Mouse (Mus musculus): ENCODE measurements around the gene Aco1.
A peak's percentile ranks its signal among the peaks of the same experiment; 100 is the strongest.

Gene Aco1

GRCm38 (mm10) chr4:40157500-40158223 is 14.8 kb downstream of the Aco1 start:
- peak; percentile 35 for DNase-seq (ENCODE audit: low read depth)

DNA sequence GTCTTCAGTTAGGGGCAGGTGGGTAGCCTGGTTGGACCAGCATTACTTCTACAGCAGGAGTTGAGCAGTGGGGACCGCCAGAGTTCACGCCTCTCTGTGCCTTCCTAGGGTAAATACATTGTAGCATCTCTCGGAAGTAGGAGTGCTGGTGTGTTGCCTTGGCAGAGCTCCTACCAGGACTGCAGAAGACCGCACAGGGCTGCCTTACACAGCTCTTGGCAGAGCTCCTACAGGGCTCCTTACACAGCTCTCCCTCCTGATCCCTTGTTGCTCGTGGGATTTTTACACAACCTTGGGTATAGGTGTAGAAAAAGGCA is 15.3 kb downstream of the Aco1 start:
- DNase-seq (ENCODE audit: low read depth) = no peak

GRCm38 (mm10) chr4:40160591-40161434 is 17.9 kb downstream of the Aco1 start:
- DNase-seq (ENCODE audit: low read depth) = no peak

- no peak for DNase-seq (ENCODE audit: low read depth)
Measured at GRCm38 (mm10) chr4:40163646-40164045, 20.8 kb downstream of the Aco1 start.

- DNase-seq (ENCODE audit: low read depth) = no peak
Measured at GRCm38 (mm10) chr4:40171477-40171876, 28.6 kb downstream of the Aco1 start.

DNA sequence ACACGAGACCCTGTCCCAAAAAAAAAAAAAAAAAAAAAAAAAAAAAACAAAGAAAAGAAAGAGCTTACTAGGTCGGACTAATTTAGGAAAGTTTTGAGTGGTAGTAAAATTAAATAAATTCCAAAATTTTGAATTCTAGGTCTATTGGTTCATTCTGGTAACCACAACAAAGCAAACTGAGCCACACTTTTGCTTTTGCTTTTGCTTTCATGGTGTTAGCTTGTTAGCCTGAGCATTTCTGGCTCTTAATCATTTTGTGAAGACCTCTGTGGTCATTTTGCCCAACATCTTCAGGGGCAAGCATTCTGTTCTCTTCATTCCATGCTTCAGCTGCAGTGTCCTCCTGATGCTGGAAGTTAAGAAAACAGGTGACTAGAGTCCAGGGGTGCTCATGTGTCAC is 29.5 kb downstream of the Aco1 start:
- DNase-seq (ENCODE audit: low read depth) = no peak

DNA sequence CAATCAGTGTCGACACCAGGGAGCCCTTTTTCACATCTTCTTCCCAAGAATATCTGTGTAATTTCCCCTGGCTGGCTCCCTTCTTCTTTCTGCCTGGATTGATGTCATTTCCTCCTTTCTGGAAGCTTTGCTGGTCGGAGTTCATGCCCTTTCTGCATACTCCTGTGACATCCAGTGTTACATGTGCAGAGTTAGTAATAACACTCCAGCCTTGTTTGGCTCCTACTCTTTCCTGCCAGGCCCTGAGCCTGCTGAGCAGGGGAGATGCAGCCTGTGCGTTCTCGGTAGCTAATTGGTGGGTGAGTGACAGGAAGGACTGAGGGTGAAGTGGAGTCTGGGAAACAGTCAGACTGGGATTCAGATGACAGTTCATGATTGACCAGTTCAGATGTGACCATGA is 31.4 kb downstream of the Aco1 start:
- no peak for DNase-seq (ENCODE audit: low read depth)

DNA sequence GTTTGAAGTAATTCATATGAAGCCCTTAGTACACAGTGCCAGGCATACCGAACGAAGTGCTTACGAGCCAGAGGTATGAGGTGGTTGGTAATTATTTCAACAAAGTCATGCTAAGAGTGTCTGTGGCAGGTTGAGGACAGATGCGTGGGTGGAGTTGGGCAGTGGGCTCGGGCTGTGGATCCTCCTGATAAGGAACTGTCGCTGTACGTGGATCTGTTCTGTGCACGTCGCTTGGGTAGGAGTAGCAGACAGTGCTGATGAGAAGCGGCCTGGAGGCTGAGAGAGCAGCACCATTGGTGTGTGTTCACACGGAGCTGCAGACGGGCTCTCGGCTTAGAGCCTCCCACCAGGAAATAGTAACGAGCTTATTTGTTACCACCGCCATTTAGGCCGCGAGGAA is 35.7 kb downstream of the Aco1 start:
- no peak for DNase-seq (ENCODE audit: low read depth)

DNA sequence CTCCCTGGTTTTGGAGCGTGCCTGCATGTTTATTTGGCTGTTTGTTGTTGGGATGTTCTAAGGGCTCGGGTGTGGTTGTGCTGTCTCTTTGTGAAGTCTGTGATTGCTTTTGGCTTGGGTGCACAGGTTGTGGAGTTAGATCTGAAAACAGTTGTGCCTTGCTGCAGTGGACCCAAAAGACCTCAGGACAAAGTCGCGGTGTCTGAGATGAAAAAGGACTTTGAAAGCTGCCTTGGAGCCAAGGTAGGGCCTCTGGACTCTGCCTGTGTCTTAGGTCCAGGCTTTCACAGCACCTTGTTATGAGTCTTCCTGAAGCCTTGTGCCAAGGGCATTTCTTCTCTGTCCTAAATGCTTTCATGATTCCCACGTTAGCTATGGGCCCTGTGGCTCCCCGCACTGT is 37.2 kb downstream of the Aco1 start:
- DNase-seq (ENCODE audit: low read depth) = no peak

DNA sequence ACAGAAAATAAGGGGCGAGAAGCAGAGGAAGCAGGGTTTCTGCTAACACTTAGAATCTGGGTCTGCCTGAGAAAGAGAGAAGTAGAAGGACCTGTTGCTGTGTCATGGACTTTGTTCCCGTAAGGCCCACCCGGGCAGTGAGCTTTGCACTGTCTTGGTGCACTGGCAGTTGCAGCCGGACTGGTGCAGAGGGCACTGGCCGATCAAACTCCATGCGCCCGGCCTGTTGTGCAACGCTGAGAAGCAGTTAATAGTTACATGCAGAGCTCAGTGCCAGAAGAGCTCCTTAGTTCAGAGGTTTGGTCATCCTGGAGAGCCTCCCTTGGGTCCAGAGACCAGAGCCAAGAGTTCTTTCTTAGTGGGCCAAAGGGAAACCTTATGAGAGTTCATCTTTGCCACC is 38.8 kb downstream of the Aco1 start:
- no peak for DNase-seq (ENCODE audit: low read depth)

GRCm38 (mm10) chr4:40182651-40183320 is 39.9 kb downstream of the Aco1 start:
- DNase-seq (ENCODE audit: low read depth) = peak; percentile 15

GRCm38 (mm10) chr4:40183781-40184180 is 40.9 kb downstream of the Aco1 start:
- DNase-seq (ENCODE audit: low read depth) = no peak

- no peak for DNase-seq (ENCODE audit: low read depth)
Measured at GRCm38 (mm10) chr4:40184470-40184869, 41.6 kb downstream of the Aco1 start.

DNA sequence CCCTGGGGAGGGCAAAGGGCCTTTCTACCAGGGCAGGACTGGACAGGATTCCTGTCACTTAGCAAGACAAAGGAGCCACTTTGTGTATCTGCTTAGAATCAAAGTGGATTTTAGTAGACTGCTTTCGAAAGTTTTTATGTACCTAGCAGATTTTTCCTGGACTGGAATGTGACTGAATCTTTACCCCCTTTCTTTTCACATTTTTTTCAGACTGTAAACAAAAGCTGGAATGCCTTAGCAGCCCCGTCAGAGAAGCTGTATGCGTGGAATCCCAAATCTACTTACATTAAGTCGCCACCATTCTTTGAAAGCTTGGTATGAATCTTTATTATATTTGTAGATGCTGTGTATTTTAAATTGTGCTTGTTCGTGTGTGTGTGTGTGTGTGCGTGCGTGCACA is 45.1 kb downstream of the Aco1 start:
- no peak for DNase-seq (ENCODE audit: low read depth)

GRCm38 (mm10) chr4:40192246-40192645 is 49.4 kb downstream of the Aco1 start:
- no peak for DNase-seq (ENCODE audit: low read depth)

DNA sequence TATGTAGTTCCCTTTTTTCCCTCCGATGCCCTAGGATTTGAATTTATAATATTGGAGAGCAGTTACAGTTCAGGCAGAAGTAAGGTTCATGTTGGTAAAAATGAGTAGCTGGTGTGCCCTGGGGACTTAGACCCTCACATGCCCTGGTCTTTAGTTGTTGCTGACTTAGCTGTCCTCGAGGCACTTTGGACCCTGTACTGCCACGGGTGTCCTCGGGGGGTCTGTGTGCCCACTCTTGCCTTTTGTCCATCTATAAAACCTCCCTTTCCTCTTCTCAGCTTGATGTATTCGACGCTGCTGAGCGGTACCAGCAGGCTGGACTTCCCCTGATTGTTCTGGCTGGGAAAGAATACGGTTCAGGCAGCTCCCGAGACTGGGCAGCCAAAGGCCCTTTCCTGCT is 50.6 kb downstream of the Aco1 start:
- DNase-seq (ENCODE audit: low read depth) = no peak

DNA sequence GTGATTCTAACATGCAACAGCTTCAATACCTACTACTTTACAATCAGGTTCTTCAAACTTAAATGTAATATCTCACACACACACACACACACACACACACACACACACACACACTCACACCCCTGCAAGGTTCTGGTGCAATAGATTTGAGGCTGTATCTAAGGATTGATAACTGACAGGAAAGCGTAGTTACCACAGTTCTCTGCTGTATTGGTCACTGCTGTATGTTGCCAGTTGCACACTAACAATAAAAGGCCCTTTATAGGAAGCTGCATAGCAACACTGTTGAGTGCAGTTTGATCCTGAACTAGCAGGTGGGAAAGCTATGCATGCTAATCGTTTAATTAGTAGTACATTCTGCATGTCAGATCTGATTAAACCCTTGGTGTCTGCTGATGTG is 52.5 kb downstream of the Aco1 start:
- DNase-seq (ENCODE audit: low read depth) = no peak

GRCm38 (mm10) chr4:40202205-40202604 is 59.3 kb downstream of the Aco1 start:
- no peak for DNase-seq (ENCODE audit: low read depth)

DNA sequence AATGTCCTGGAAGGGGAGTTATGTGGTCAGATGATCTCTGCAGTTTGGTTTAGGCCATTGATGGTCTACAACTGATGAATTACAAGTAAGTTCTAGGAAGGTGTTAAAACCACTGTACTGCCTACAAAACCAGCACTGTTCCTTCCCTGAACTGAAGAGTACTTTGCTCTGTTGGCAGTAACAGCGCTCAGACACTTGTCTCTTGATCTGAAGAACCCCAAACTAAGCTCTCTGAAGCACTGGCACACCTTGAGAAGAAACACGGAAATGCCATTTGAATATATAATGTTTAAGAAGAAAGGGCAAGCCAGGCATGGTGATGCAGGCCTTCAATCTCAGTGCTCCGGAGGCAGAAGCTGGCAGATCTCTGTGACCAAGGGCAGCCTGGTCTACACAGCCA is 61.5 kb downstream of the Aco1 start:
- no peak for DNase-seq (ENCODE audit: low read depth)

DNA sequence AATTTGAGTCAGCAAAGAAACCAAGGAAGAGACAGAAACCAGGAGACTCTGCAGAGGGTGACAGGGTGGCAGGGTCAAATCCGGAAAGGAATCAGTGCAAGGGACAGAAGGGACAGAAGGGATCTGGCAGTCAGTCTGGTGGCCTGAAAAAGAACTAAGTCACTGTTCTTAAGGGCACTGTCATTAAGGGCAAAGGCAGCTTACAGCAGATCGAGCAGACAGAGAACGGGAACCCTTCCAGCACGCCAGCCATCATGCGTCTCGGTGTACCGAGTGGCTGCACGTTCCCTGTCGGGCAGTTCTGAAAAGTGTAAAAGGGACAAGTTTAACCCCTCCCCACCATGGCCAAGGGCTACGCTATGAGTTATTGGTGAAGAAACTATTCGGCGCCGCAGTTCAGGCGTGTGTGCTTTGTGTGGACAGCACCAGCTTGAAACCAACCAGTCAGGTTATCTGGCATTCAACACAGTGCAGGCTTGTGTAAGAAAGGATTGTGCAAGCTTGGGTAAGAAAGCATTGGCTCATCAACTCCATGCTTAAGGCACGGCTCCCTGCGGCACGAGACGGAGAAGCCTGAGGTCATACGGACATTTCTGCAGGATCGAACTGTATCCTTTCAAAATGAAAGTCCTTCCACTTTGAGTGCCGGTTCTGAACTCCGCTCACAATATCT is 62.5 kb downstream of the Aco1 start:
- DNase-seq (ENCODE audit: low read depth) = no peak

DNA sequence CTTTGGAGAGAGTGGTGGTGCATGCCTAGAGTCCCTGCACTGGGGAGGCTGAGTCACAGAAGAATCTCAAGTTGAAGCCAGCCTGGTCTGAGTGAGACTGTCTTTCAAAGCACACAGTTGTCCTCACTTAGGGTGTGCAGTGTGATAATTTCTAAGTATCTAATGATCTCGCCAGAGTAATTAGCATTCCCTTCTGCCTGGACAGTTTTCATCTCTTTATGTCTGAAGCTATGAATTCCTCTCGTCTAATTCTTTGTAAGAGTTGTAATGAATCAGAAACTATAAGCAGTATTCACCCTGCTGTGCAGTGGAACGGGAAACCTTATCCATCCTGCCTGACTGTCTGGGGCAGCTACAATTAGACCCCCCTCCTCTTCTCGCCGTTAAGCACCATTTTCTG is 64.8 kb downstream of the Aco1 start:
- DNase-seq (ENCODE audit: low read depth) = no peak

DNA sequence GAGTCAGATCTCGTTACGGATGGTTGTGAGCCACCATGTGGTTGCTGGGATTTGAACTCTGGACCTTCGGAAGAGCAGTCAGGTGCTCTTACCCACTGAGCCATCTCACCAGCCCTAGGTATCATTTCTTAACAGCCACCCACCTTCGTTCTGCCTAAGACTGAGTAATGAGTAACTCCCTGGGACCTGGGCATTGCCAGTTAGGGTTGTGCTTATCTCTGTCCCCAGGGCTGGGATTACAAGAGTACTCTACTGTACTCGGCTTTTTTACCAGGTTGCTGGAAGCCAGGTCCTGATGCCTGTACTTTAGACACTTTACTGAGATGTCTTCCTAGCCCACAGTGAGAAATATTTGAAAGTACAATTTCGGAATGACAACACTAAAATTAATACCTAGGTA is 69.3 kb downstream of the Aco1 start:
- no peak for DNase-seq (ENCODE audit: low read depth)

DNA sequence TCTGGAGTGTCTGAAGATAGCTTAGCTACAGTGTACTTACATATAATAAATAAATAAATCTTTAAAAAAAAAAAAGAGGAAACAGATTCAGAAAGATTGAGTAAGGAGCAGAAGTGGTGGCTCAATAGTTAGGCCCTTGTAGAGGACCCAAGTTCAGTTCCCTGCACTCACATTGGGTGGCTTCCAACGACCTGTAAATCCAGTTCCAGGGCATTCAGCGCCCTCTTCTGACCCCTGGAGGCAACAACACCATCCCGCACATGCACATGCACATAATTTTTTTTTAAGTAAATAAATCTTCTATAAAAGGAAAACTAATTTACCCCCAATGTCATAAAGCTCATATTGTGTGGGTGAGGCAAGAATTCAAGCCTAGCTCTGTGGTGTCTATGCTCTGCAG is 75.0 kb downstream of the Aco1 start:
- no peak for DNase-seq (ENCODE audit: low read depth)
